Mouse (Mus musculus) liver, embryonic 16.5 days (tissue): ENCODE data around the gene Ndufc1. TPM values are rescaled to one million over a fixed set of nuclear protein-coding genes. Genes with fewer than 3 reads are reported as not detected.
"Not testable (repeated sequence)": the region's sequence is repeated elsewhere in the genome, so short reads cannot be mapped to it uniquely, and the experiment has no call there.

ENCODE experiments used
- ATAC-seq: fragments of 200-750 bp; cut with Nextera tagmentation; 2 replicates; pipeline ENCODE4 v1.8.0; 2017; ENCODE audit warnings: low read depth, mild to moderate bottlenecking, moderate number of reproducible peaks, moderate library complexity
- H3K27ac ChIP-seq: fragments of 300-500 bp; sonication (generic); 2 replicates; pipeline ENCODE4 v1.5.1; 2014; ENCODE audit warnings: mild to moderate bottlenecking, low read length
- H3K27me3 ChIP-seq: fragments of 300-500 bp; sonication (generic); 2 replicates; pipeline ENCODE4 v1.6.1; 2014; ENCODE audit warnings: low read depth, low read length, mixed read lengths; ENCODE audit not compliant: control insufficient read depth, insufficient read depth
- H3K36me3 ChIP-seq: fragments of 300-500 bp; sonication (generic); 2 replicates; pipeline ENCODE4 v1.6.1; 2014; ENCODE audit warnings: mild to moderate bottlenecking; ENCODE audit not compliant: control insufficient read depth, insufficient read depth
- H3K4me1 ChIP-seq: fragments of 300-500 bp; sonication (generic); 2 replicates; pipeline ENCODE4 v1.6.1; 2014; ENCODE audit warnings: low read depth, low read length, mixed read lengths; ENCODE audit not compliant: control insufficient read depth
- H3K4me2 ChIP-seq: fragments of 300-500 bp; sonication (generic); 2 replicates; pipeline ENCODE4 v1.6.1; 2014; ENCODE audit warnings: low read depth, low read length, mixed read lengths
- H3K4me3 ChIP-seq: fragments of 300-500 bp; sonication (generic); 2 replicates; pipeline ENCODE4 v1.5.1; 2014; ENCODE audit warnings: low read depth, mild to moderate bottlenecking, low read length
- H3K9ac ChIP-seq: fragments of 300-500 bp; sonication (generic); 2 replicates; pipeline ENCODE4 v1.6.1; 2014; ENCODE audit warnings: low read depth, low read length
- H3K9me3 ChIP-seq: fragments of 300-500 bp; sonication (generic); replicated peaks from 2 replicates; pipeline ENCODE4 v1.6.1; 2016; ENCODE audit warnings: low read length; ENCODE audit not compliant: control insufficient read depth
- WGBS: fragments of 180-500 bp; shearing (Covaris S2); extraction: QIAGEN DNeasy Blood & Tissue Kit; methylation state at CpG from one replicate; pipeline ENCODE4 v1.1.7; 2014; ENCODE audit not compliant: insufficient replicate concordance; 5-methylcytosine and 5-hydroxymethylcytosine counted together
- polyA plus RNA-seq: library from polyadenylated mRNA; unstranded; fragments of >200 nt; fragmentation: Nextera tagmentation; extraction: Ambion mirVana; gene quantifications from 2 replicates; pipeline ENCODE4 v1.2.1, GENCODE M21; 2015

Ndufc1 gene
- polyA plus RNA-seq, 1 experiment from 2014 or later = 397 TPM

- WGBS = under 1% methylated on average over 67 of the region's 68 CpGs
- Histone ChIP-seq H3K27me3 (no peaks in the 10 kb centered on the region), H3K4me3 (peak overlapping the region; percentile 97), H3K4me2 (peak overlapping the region; percentile 82), H3K27ac (peak overlapping the region; percentile 96), H3K36me3 (no peaks in the 10 kb centered on the region), H3K4me1 (peaks cover 26% of the 10 kb centered on the region), H3K9ac (peak overlapping the region; percentile 97), H3K9me3 (no peaks in the 10 kb centered on the region)
- peak; percentile 49 for ATAC-seq
These were observed 7.8 kb upstream of the Ndufc1 start for GRCm38 (mm10) chr3:51416364-51417134.

GRCm38 (mm10) chr3:51416073-51416363 lies 7.2 kb upstream of the Ndufc1 start:
- peaks cover 26% of the 10 kb centered on the region for H3K4me1 ChIP-seq
- ATAC-seq = peak; percentile 53
- H3K27ac ChIP-seq = peak overlapping the region; percentile 96
- no peaks in the 10 kb centered on the region for H3K27me3 ChIP-seq
- no peaks in the 10 kb centered on the region for H3K9me3 ChIP-seq
- peak overlapping the region; percentile 97 for H3K4me3 ChIP-seq
- peak overlapping the region; percentile 82 for H3K4me2 ChIP-seq
- under 1% methylated on average over 27 of the region's 30 CpGs for WGBS
- no peaks in the 10 kb centered on the region for H3K36me3 ChIP-seq
- H3K9ac ChIP-seq = peak overlapping the region; percentile 97

- peak; percentile 94 for ATAC-seq
- H3K36me3 ChIP-seq = no peaks in the 10 kb centered on the region
- no peaks in the 10 kb centered on the region for H3K9me3 ChIP-seq
- WGBS = 3% methylated on average over 43 of the region's 43 CpGs
- H3K27ac ChIP-seq = peak within 1 kb of the TSS; percentile 96
- H3K4me1 ChIP-seq = peaks cover 26% of the 10 kb centered on the region
- peak within 1 kb of the TSS; percentile 82 for H3K4me2 ChIP-seq
- H3K27me3 ChIP-seq = no peaks in the 10 kb centered on the region
- H3K4me3 ChIP-seq = peak within 1 kb of the TSS; percentile 97
- peak within 1 kb of the TSS; percentile 97 for H3K9ac ChIP-seq
These were observed 6.6 kb upstream of the Ndufc1 start, which contains the start of gene Naa15 for GRCm38 (mm10) chr3:51415098-51416072. TSS of gene Naa15 (plus strand) at chr3:51415148.

- no peak overlapping the region for H3K27ac ChIP-seq
- H3K4me2 ChIP-seq = no peak overlapping the region
- peaks cover 27% of the 10 kb centered on the region for H3K4me1 ChIP-seq
- H3K4me3 ChIP-seq = no peak overlapping the region
- 48% methylated on average over 1 of the region's 1 CpGs for whole genome bisulfite sequencing
- H3K27me3 ChIP-seq = no peaks in the 10 kb centered on the region
- no peak for ATAC-seq
- H3K9ac ChIP-seq = no peak overlapping the region
- no peaks in the 10 kb centered on the region for H3K36me3 ChIP-seq
- H3K9me3 ChIP-seq = no peaks in the 10 kb centered on the region
These were observed 4.5 kb upstream of the Ndufc1 start for GRCm38 (mm10) chr3:51413276-51413675.

- no peak for ATAC-seq
- H3K9me3 ChIP-seq = no peaks in the 10 kb centered on the region
- no peak overlapping the region for H3K9ac ChIP-seq
- H3K4me1 ChIP-seq = peaks cover 28% of the 10 kb centered on the region
- no peaks in the 10 kb centered on the region for H3K27me3 ChIP-seq
- H3K27ac ChIP-seq = no peak overlapping the region
- 81% methylated on average over 7 of the region's 7 CpGs for WGBS
- H3K4me3 ChIP-seq = no peak overlapping the region
- H3K4me2 ChIP-seq = no peak overlapping the region
- H3K36me3 ChIP-seq = no peaks in the 10 kb centered on the region
These were observed 3.7 kb upstream of the Ndufc1 start for GRCm38 (mm10) chr3:51412457-51412856.

GRCm38 (mm10) chr3:51407870-51408560 lies 773 bp downstream of the Ndufc1 start:
- no peak for ATAC-seq

GRCm38 (mm10) chr3:51402628-51403027 lies 6.2 kb downstream of the Ndufc1 start:
- Histone ChIP-seq H3K4me2 (no peak overlapping the region), H3K36me3 (peaks cover 11% of the 10 kb centered on the region), H3K27me3 (peaks cover 6% of the 10 kb centered on the region), H3K27ac (no peak overlapping the region), H3K9me3 (no peaks in the 10 kb centered on the region), H3K4me3 (no peak overlapping the region), H3K9ac (no peak overlapping the region), H3K4me1 (peaks cover 4% of the 10 kb centered on the region)
- WGBS = 80% methylated on average over 12 of the region's 12 CpGs
- ATAC-seq = no peak

More at GRCm38 (mm10) chr3:51407870-51408560, 773 bp downstream of the Ndufc1 start:
- H3K9ac ChIP-seq = peak overlapping the region; percentile 92
- H3K27ac ChIP-seq = peak overlapping the region; percentile 84
- 22% methylated on average over 20 of the region's 20 CpGs for WGBS
- H3K27me3 ChIP-seq = no peaks in the 10 kb centered on the region
- no peaks in the 10 kb centered on the region for H3K9me3 ChIP-seq
- H3K36me3 ChIP-seq = peaks cover 11% of the 10 kb centered on the region
- peak overlapping the region; percentile 67 for H3K4me2 ChIP-seq
- H3K4me3 ChIP-seq = peak overlapping the region; percentile 89
- H3K4me1 ChIP-seq = peaks cover 13% of the 10 kb centered on the region

- 48% methylated on average over 4 of the region's 4 CpGs for WGBS
- not testable (repeated sequence) for H3K4me1 ChIP-seq, H3K4me2 ChIP-seq, ATAC-seq, H3K4me3 ChIP-seq, H3K9ac ChIP-seq, H3K9me3 ChIP-seq, H3K27me3 ChIP-seq, H3K27ac ChIP-seq
- H3K36me3 ChIP-seq = peaks cover 10% of the 10 kb centered on the region
These were observed 6.7 kb downstream of the Ndufc1 start for GRCm38 (mm10) chr3:51402054-51402453.
